Mouse (Mus musculus) ES-E14 (cell line): ENCODE measurements around the gene Ihh. TPM values are rescaled to one million over a fixed set of nuclear protein-coding genes. Genes with fewer than 3 reads are reported as not detected.

Experiments
- DNase-seq: peaks from one replicate; pipeline ENCODE4 v3.0.0-alpha.2; 2013; ENCODE audit warnings: low read depth, low spot score
- H3K27ac ChIP-seq: 2 replicates; pipeline ENCODE4 v1.5.1; 2012; ENCODE audit warnings: low read depth, mild to moderate bottlenecking, low read length, moderate library complexity, mixed read lengths; ENCODE audit not compliant: poor library complexity, insufficient read depth, severe bottlenecking
- H3K36me3 ChIP-seq: 2 replicates; pipeline ENCODE4 v1.6.1; 2012; ENCODE audit warnings: mild to moderate bottlenecking, low read length, moderate library complexity, mixed read lengths; ENCODE audit not compliant: control insufficient read depth, poor library complexity, insufficient read depth, severe bottlenecking
- H3K4me1 ChIP-seq, 2 experiments: fragments of 150-350 bp in 1 of 2; sonication (generic) in 1 of 2; 2 replicates each; pipeline ENCODE4 v1.6.1; 2012; ENCODE audit warnings: low read length in 2 of 2, mild to moderate bottlenecking in 1 of 2, mixed read lengths in 1 of 2; ENCODE audit not compliant: control insufficient read depth in 2 of 2, insufficient read depth in 2 of 2, poor library complexity in 1 of 2
- H3K4me3 ChIP-seq, 2 experiments: fragments of 150-350 bp in 1 of 2; sonication (generic) in 1 of 2; 2 replicates each; pipeline ENCODE4 v1.5.1; 2012; ENCODE audit warnings: low read length in 2 of 2, low read depth in 1 of 2, mild to moderate bottlenecking in 1 of 2, mixed read lengths in 1 of 2; ENCODE audit not compliant: insufficient read depth in 1 of 2, poor library complexity in 1 of 2, severe bottlenecking in 1 of 2
- H3K9ac ChIP-seq: 2 replicates; pipeline ENCODE4 v1.6.1; 2012; ENCODE audit warnings: low read depth, mild to moderate bottlenecking, low read length, mixed read lengths; ENCODE audit not compliant: poor library complexity, insufficient read depth, severe bottlenecking
- H3K9me3 ChIP-seq: fragments of 150-350 bp; sonication (generic); 2 replicates; pipeline ENCODE4 v1.6.1; 2012; ENCODE audit warnings: low read depth, mild to moderate bottlenecking, low read length; ENCODE audit not compliant: control insufficient read depth, insufficient read depth
- CHD2 ChIP-seq: IDR thresholded peaks from 2 replicates; pipeline ENCODE4 v1.6.1; 2014; ENCODE audit warnings: mild to moderate bottlenecking, low read depth, low read length, inconsistent platforms
- HCFC1 ChIP-seq: IDR thresholded peaks from 2 replicates; pipeline ENCODE4 v1.6.1; 2012; ENCODE audit warnings: low read length, inconsistent platforms, borderline replicate concordance; ENCODE audit not compliant: insufficient read depth
- MAFK ChIP-seq: IDR thresholded peaks from 2 replicates; pipeline ENCODE4 v1.6.1; 2014; ENCODE audit warnings: mild to moderate bottlenecking, low read depth, low read length, inconsistent platforms; ENCODE audit not compliant: insufficient read depth
- ZC3H11A ChIP-seq: IDR thresholded peaks from 2 replicates; pipeline ENCODE4 v1.6.1; 2012; ENCODE audit warnings: low read depth, mild to moderate bottlenecking, inconsistent platforms, low read length, borderline replicate concordance
- ZNF384 ChIP-seq: IDR thresholded peaks from 2 replicates; pipeline ENCODE4 v1.6.1; 2012; ENCODE audit warnings: low read depth, low read length, inconsistent platforms
- in situ Hi-C, 2 experiments: fragments of 600-800 bp; cut with MboI; formaldehyde crosslinking; loops; one replicate each; pipeline ENCODE4 v1.15.1; 2025; ENCODE audit warnings: low sequenced_read_pairs in 2 of 2, inconsistent platforms in 1 of 2; ENCODE audit not compliant: unreplicated experiment in 2 of 2
- total RNA-seq: library from RNA; depleted of rRNA; stranded (reverse); fragments of 300-350 nt; gene quantifications from 2 replicates; pipeline ENCODE4 v1.2.3, GENCODE M21; 2012

Gene Ihh
- total RNA-seq, 1 experiment: 0.67 TPM

- Histone ChIP-seq H3K9me3 (no peaks in the 10 kb centered on the region), H3K4me3 (no peak overlapping the region), H3K36me3 (no peaks in the 10 kb centered on the region), H3K4me1 (peaks cover 0 to 2% of the 10 kb centered on the region in 2 experiments; a peak in 2 of 4 replicates), H3K27ac (no peak overlapping the region), H3K9ac (no peak overlapping the region)
- no peak for DNase-seq
- TF ChIP-seq HCFC1: no peak
- TF ChIP-seq CHD2: no peak
- no peak for TF ChIP-seq ZC3H11A
- no peak for TF ChIP-seq ZNF384
- no peak for TF ChIP-seq MAFK
- in situ Hi-C loops: no loop called here
These were observed 25.5 kb upstream of the Ihh start for GRCm38 (mm10) chr1:74977001-74977400.

DNA sequence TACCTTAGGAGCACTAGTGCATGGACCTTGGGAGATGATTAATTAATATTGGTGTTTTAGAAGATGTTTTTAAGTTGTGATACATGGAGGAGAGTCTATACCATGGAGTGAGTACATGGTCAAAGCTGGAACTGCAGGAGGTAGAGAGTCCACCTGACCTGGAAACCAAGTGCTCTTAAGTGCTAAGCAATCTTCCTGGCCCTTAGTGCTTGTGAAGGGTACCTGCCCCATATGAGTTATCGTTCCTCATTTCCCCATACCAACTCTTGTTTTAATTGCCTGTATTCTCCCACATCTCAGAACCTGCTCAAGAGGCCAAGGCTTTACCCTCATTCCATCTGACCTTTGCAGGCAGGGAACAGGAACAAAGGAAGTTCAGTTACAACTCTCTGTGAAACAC lies 24.5 kb upstream of the Ihh start:
- no peak overlapping the region for H3K27ac ChIP-seq
- TF ChIP-seq CHD2 (no peak), MAFK (no peak), ZNF384 (no peak), ZC3H11A (no peak), HCFC1 (no peak)
- peaks cover 0 to 6% of the 10 kb centered on the region in 2 experiments; a peak in 2 of 4 replicates for H3K4me1 ChIP-seq
- H3K9ac ChIP-seq: no peak overlapping the region
- H3K36me3 ChIP-seq: no peaks in the 10 kb centered on the region
- no peaks in the 10 kb centered on the region for H3K9me3 ChIP-seq
- no peak overlapping the region for H3K4me3 ChIP-seq
- DNase-seq: no peak
- in situ Hi-C loops: no loop called here

DNA sequence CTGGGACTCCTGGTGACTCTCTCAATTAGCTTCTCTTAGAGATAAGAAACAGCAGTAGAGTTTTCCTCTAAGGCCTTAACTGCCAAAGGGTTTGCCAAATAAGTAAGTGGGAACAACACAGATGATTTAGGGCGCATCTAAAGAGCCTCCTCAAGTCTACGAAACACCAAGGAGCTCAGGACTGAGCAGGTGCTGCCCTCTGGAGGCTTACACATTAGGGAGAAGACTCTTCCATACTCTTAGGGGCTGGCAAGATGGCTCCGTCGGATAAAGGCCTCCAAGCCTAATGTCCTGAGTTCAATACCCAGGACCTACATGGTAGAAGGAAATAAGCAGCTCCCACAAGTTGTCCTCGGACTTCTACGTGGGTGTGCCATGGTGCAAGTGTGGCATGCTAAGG lies 22.1 kb upstream of the Ihh start:
- in situ Hi-C loops: no loop called here
- no peak for DNase-seq
- H3K27ac ChIP-seq: no peak overlapping the region
- no peaks in the 10 kb centered on the region for H3K9me3 ChIP-seq
- no peak overlapping the region for H3K4me3 ChIP-seq
- no peak overlapping the region for H3K9ac ChIP-seq
- H3K4me1 ChIP-seq: peaks cover 0 to 6% of the 10 kb centered on the region in 2 experiments; a peak in 1 of 4 replicates
- H3K36me3 ChIP-seq: no peaks in the 10 kb centered on the region
- no peak for TF ChIP-seq MAFK
- no peak for TF ChIP-seq HCFC1
- no peak for TF ChIP-seq ZC3H11A
- TF ChIP-seq CHD2: no peak
- TF ChIP-seq ZNF384: no peak

DNA sequence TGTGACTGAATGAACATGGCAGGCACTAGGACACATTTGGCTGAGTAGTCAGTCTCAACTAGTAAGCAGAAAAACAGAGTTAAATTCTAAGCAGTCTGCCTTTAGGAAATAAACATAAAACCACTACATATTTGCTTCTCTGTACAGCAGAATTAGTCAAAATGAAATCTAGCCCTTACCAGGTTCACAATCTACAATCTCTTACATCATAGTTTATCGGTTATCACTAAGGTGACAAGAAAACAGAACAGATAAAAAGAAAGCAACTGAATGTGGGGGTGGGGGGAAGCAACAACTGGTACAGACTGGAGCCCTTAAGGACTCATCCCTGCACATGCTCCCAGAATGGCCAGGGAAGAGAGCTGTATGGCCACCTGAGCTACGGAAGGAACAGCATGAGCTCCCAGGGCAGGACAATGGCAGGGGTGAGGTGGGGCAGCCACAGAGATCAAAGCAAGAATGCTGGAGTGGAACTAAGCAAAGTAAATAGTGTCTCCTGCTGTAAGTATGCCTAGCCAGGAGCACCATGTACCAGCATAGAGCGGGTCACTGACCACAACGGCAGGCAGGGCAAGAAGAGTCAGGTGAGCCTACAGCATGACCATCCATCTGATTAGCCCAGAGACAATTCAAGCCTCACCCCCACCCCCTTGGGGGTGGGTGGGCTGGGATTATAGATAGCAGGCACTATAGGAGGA lies 20.0 kb upstream of the Ihh start:
- H3K9me3 ChIP-seq: no peaks in the 10 kb centered on the region
- peaks cover 0 to 6% of the 10 kb centered on the region in 2 experiments; a peak in 1 of 4 replicates for H3K4me1 ChIP-seq
- no peak overlapping the region for H3K9ac ChIP-seq
- DNase-seq: no peak
- no peak overlapping the region for H3K4me3 ChIP-seq
- H3K27ac ChIP-seq: no peak overlapping the region
- H3K36me3 ChIP-seq: no peaks in the 10 kb centered on the region; the same call in 1 of the 2 replicates
- in situ Hi-C loops: no loop called here
- no peak for TF ChIP-seq ZNF384
